Mouse (Mus musculus): ENCODE data around the gene Spg20. TPM values are rescaled to one million over a fixed set of nuclear protein-coding genes. Genes with fewer than 3 reads are reported as not detected.
A peak's percentile ranks its signal among the peaks of the same experiment; 100 is the strongest.

Gene Spg20
- polyA plus RNA-seq, 1 experiment from 2014 or later: 16.4 TPM

DNA sequence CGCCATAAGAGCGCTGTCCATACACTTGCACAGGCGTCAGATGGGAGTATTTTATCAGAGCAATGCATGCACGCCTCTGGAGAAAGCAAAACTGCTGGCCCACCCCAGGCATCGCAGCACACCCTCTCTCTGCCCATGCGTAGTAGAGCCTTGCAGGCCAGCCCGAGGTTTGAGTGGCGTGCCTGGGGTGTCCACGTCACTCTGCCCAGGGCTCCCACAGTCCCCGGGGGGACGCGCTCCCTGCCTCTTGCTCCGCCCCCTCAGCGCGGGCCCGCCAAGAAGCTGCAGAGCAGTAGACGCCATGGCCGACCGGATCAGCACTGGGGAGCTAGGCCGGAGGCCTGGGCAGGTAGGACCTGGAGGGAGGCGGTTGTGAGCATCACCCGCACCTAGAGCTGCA is 69.9 kb downstream of the Spg20 start, which contains the start of gene Sohlh2:
TSS of gene Sohlh2 (plus strand) at position 263 of the 400 bp plus-strand sequence.
- H3K27ac ChIP-seq (replicated peaks; ENCODE audit: low read depth, low read length): no peak within 1 kb of the TSS
- H3K4me2 ChIP-seq (ENCODE audit: low read length): no peak within 1 kb of the TSS
- H3K9me3 ChIP-seq (ENCODE audit: control insufficient read depth, low read length): no peaks in the 10 kb centered on the region
- no peaks in the 10 kb centered on the region for H3K27me3 ChIP-seq (ENCODE audit: control insufficient read depth, insufficient read depth, low read length)
- ATAC-seq (ENCODE audit: low FRiP score, low TSS enrichment): peak; percentile 24; the same call in 1 of the 2 replicates
- no peak within 1 kb of the TSS for H3K4me3 ChIP-seq (replicated peaks; ENCODE audit: low read depth, low read length)
- no peaks in the 10 kb centered on the region for H3K36me3 ChIP-seq (ENCODE audit: control insufficient read depth, insufficient read depth, low read length)
- WGBS: 93% methylated on average over 22 of the region's 22 CpGs
- H3K9ac ChIP-seq (replicated peaks; ENCODE audit: low read length): no peak within 1 kb of the TSS
- no peaks in the 10 kb centered on the region for H3K4me1 ChIP-seq (ENCODE audit: control insufficient read depth, insufficient read depth, low read length)
- no peak for DNase-seq

Small RNAs within 50 kb of the gene (microRNA-seq; reads per million reads assigned to microRNA genes)
- not detected for gene Gm22029

Other genes starting within 250 kb of the Spg20 start
- 1.3 and 2.7 TPM in 2 replicates for gene Sertm1, start 196.2 kb upstream of the Spg20 start, polyA plus RNA-seq (2014; fragmentation: Nextera tagmentation; extraction: Ambion mirVana)
- 1.1 and 2.2 TPM in 2 replicates for gene Ccna1, start 56.6 kb upstream of the Spg20 start, polyA plus RNA-seq (2014; fragmentation: Nextera tagmentation; extraction: Ambion mirVana)
- 0.12 TPM in 1 of 2 replicates, not detected in the other for gene Ccdc169, start 25.2 kb downstream of the Spg20 start, polyA plus RNA-seq (2014; fragmentation: Nextera tagmentation; extraction: Ambion mirVana)
- gene Sohlh2, start 69.9 kb downstream of the Spg20 start, polyA plus RNA-seq (2014; fragmentation: Nextera tagmentation; extraction: Ambion mirVana): not detected in 2 replicates
- gene Dclk1, start 130.3 kb downstream of the Spg20 start, polyA plus RNA-seq (2014; fragmentation: Nextera tagmentation; extraction: Ambion mirVana): 278 and 323 TPM in 2 replicates